Mouse (Mus musculus): ENCODE measurements around the gene Cpsf4l. TPM values are rescaled to one million over a fixed set of nuclear protein-coding genes. Genes with fewer than 3 reads are reported as not detected.

Cpsf4l gene
- total RNA-seq, 1 experiment, result 19.6 TPM

GRCm38 (mm10) chr11:113737912-113738311 lies 28.1 kb upstream of the Cpsf4l start:
- Histone ChIP-seq H3K4me3 (ENCODE audit: insufficient read depth in 1 of 2, low read depth in 1 of 2, low read length in 2 of 2, poor library complexity in 1 of 2, severe bottlenecking in 1 of 2) (no peak overlapping the region), H3K9me3 (ENCODE audit: control insufficient read depth, insufficient read depth, low read depth, low read length) (no peaks in the 10 kb centered on the region), H3K36me3 (ENCODE audit: control insufficient read depth, insufficient read depth, low read length, poor library complexity, severe bottlenecking) (peaks cover 2% of the 10 kb centered on the region; the same call in 1 of the 2 replicates), H3K27ac (ENCODE audit: insufficient read depth, low read depth, low read length, poor library complexity, severe bottlenecking) (no peak overlapping the region), H3K4me1 (ENCODE audit: control insufficient read depth in 2 of 2, insufficient read depth in 2 of 2, low read length in 2 of 2, poor library complexity in 1 of 2) (peaks cover 8 to 26% of the 10 kb centered on the region in 2 experiments; a peak in 3 of 4 replicates), H3K9ac (ENCODE audit: insufficient read depth, low read depth, low read length, poor library complexity, severe bottlenecking) (no peak overlapping the region)
- in situ Hi-C loops (cut with MboI; ENCODE audit: low sequenced_read_pairs in 2 of 2, unreplicated experiment in 2 of 2), result no loop called here
- DNase-seq (ENCODE audit: low read depth, low spot score), result no peak
- no peak for TF ChIP-seq HCFC1 (IDR thresholded peaks at IDR 0.05; ENCODE audit: borderline replicate concordance, insufficient read depth, low read length)
- no peak for TF ChIP-seq ZC3H11A (IDR thresholded peaks at IDR 0.05; ENCODE audit: borderline replicate concordance, low read depth, low read length)
- no peak for TF ChIP-seq ZNF384 (IDR thresholded peaks at IDR 0.05; ENCODE audit: low read depth, low read length)
- no peak for TF ChIP-seq MAFK (IDR thresholded peaks at IDR 0.05; ENCODE audit: insufficient read depth, low read depth, low read length)
- no peak for TF ChIP-seq CHD2 (IDR thresholded peaks at IDR 0.05; ENCODE audit: low read depth, low read length)

- no peak overlapping the region for H3K27ac ChIP-seq (ENCODE audit: insufficient read depth, low read depth, low read length, poor library complexity, severe bottlenecking)
- H3K4me1 ChIP-seq (ENCODE audit: control insufficient read depth in 2 of 2, insufficient read depth in 2 of 2, low read length in 2 of 2, poor library complexity in 1 of 2), result peaks cover 8 to 26% of the 10 kb centered on the region in 2 experiments; a peak in 3 of 4 replicates
- no peaks in the 10 kb centered on the region; the same call in 1 of the 2 replicates for H3K36me3 ChIP-seq (ENCODE audit: control insufficient read depth, insufficient read depth, low read length, poor library complexity, severe bottlenecking)
- no peak overlapping the region for H3K9ac ChIP-seq (ENCODE audit: insufficient read depth, low read depth, low read length, poor library complexity, severe bottlenecking)
- H3K9me3 ChIP-seq (ENCODE audit: control insufficient read depth, insufficient read depth, low read depth, low read length), result no peaks in the 10 kb centered on the region
- TF ChIP-seq HCFC1 (IDR thresholded peaks at IDR 0.05; ENCODE audit: borderline replicate concordance, insufficient read depth, low read length), result no peak
- TF ChIP-seq MAFK (IDR thresholded peaks at IDR 0.05; ENCODE audit: insufficient read depth, low read depth, low read length), result no peak
- TF ChIP-seq CHD2 (IDR thresholded peaks at IDR 0.05; ENCODE audit: low read depth, low read length), result no peak
- no peak for TF ChIP-seq ZC3H11A (IDR thresholded peaks at IDR 0.05; ENCODE audit: borderline replicate concordance, low read depth, low read length)
- TF ChIP-seq ZNF384 (IDR thresholded peaks at IDR 0.05; ENCODE audit: low read depth, low read length), result no peak
- no peak overlapping the region for H3K4me3 ChIP-seq (ENCODE audit: insufficient read depth in 1 of 2, low read depth in 1 of 2, low read length in 2 of 2, poor library complexity in 1 of 2, severe bottlenecking in 1 of 2)
- no peak for DNase-seq (ENCODE audit: low read depth, low spot score)
- in situ Hi-C loops (cut with MboI; ENCODE audit: low sequenced_read_pairs in 2 of 2, unreplicated experiment in 2 of 2), result no loop called here
Observed at GRCm38 (mm10) chr11:113737553-113737854, 27.7 kb upstream of the Cpsf4l start.

GRCm38 (mm10) chr11:113736848-113737552 lies 27.2 kb upstream of the Cpsf4l start:
- no peak overlapping the region for H3K9ac ChIP-seq (ENCODE audit: insufficient read depth, low read depth, low read length, poor library complexity, severe bottlenecking)
- no peak for DNase-seq (ENCODE audit: low read depth, low spot score)
- H3K4me1 ChIP-seq (ENCODE audit: control insufficient read depth in 2 of 2, insufficient read depth in 2 of 2, low read length in 2 of 2, poor library complexity in 1 of 2), result peaks cover 8 to 24% of the 10 kb centered on the region in 2 experiments; a peak in 3 of 4 replicates
- no peak overlapping the region for H3K27ac ChIP-seq (ENCODE audit: insufficient read depth, low read depth, low read length, poor library complexity, severe bottlenecking)
- in situ Hi-C loops (cut with MboI; ENCODE audit: low sequenced_read_pairs in 2 of 2, unreplicated experiment in 2 of 2), result no loop called here
- TF ChIP-seq HCFC1 (IDR thresholded peaks at IDR 0.05; ENCODE audit: borderline replicate concordance, insufficient read depth, low read length) (no peak), ZNF384 (IDR thresholded peaks at IDR 0.05; ENCODE audit: low read depth, low read length) (no peak), ZC3H11A (IDR thresholded peaks at IDR 0.05; ENCODE audit: borderline replicate concordance, low read depth, low read length) (no peak), CHD2 (IDR thresholded peaks at IDR 0.05; ENCODE audit: low read depth, low read length) (no peak), MAFK (IDR thresholded peaks at IDR 0.05; ENCODE audit: insufficient read depth, low read depth, low read length) (no peak)
- no peaks in the 10 kb centered on the region for H3K9me3 ChIP-seq (ENCODE audit: control insufficient read depth, insufficient read depth, low read depth, low read length)
- no peaks in the 10 kb centered on the region; the same call in 1 of the 2 replicates for H3K36me3 ChIP-seq (ENCODE audit: control insufficient read depth, insufficient read depth, low read length, poor library complexity, severe bottlenecking)
- no peak overlapping the region for H3K4me3 ChIP-seq (ENCODE audit: insufficient read depth in 1 of 2, low read depth in 1 of 2, low read length in 2 of 2, poor library complexity in 1 of 2, severe bottlenecking in 1 of 2)

GRCm38 (mm10) chr11:113735151-113735550 lies 25.3 kb upstream of the Cpsf4l start:
- no peak overlapping the region for H3K27ac ChIP-seq (ENCODE audit: insufficient read depth, low read depth, low read length, poor library complexity, severe bottlenecking)
- TF ChIP-seq ZNF384 (IDR thresholded peaks at IDR 0.05; ENCODE audit: low read depth, low read length) (no peak), HCFC1 (IDR thresholded peaks at IDR 0.05; ENCODE audit: borderline replicate concordance, insufficient read depth, low read length) (no peak), CHD2 (IDR thresholded peaks at IDR 0.05; ENCODE audit: low read depth, low read length) (no peak), MAFK (IDR thresholded peaks at IDR 0.05; ENCODE audit: insufficient read depth, low read depth, low read length) (no peak), ZC3H11A (IDR thresholded peaks at IDR 0.05; ENCODE audit: borderline replicate concordance, low read depth, low read length) (no peak)
- no peak overlapping the region for H3K9ac ChIP-seq (ENCODE audit: insufficient read depth, low read depth, low read length, poor library complexity, severe bottlenecking)
- in situ Hi-C loops (cut with MboI; ENCODE audit: low sequenced_read_pairs in 2 of 2, unreplicated experiment in 2 of 2), result no loop called here
- H3K4me3 ChIP-seq (ENCODE audit: insufficient read depth in 1 of 2, low read depth in 1 of 2, low read length in 2 of 2, poor library complexity in 1 of 2, severe bottlenecking in 1 of 2), result no peak overlapping the region
- H3K9me3 ChIP-seq (ENCODE audit: control insufficient read depth, insufficient read depth, low read depth, low read length), result no peaks in the 10 kb centered on the region
- peaks cover 8 to 28% of the 10 kb centered on the region in 2 experiments for H3K4me1 ChIP-seq (ENCODE audit: control insufficient read depth in 2 of 2, insufficient read depth in 2 of 2, low read length in 2 of 2, poor library complexity in 1 of 2)
- no peaks in the 10 kb centered on the region; the same call in 1 of the 2 replicates for H3K36me3 ChIP-seq (ENCODE audit: control insufficient read depth, insufficient read depth, low read length, poor library complexity, severe bottlenecking)
- no peak for DNase-seq (ENCODE audit: low read depth, low spot score)
